Mouse (Mus musculus): ENCODE results near the gene Gm10974.

The Gm10974 gene

GRCm38 (mm10) chr7:66405951-66406721 lies 40.4 kb downstream of the Gm10974 start:
- no peak for DNase-seq (ENCODE audit: low spot score)

GRCm38 (mm10) chr7:66406971-66407370 lies 41.3 kb downstream of the Gm10974 start:
- DNase-seq (ENCODE audit: low spot score) = no peak

GRCm38 (mm10) chr7:66409433-66409832 lies 43.7 kb downstream of the Gm10974 start:
- DNase-seq (ENCODE audit: low spot score) = peak; percentile 35

- no peak for DNase-seq (ENCODE audit: low spot score)
Measured at GRCm38 (mm10) chr7:66413093-66413492, 47.4 kb downstream of the Gm10974 start.

GRCm38 (mm10) chr7:66416829-66417228 lies 51.1 kb downstream of the Gm10974 start:
- no peak for DNase-seq (ENCODE audit: low spot score)

- DNase-seq (ENCODE audit: low spot score) = no peak
Measured at GRCm38 (mm10) chr7:66418981-66419380, 53.3 kb downstream of the Gm10974 start.

- DNase-seq (ENCODE audit: low spot score) = no peak
Measured at GRCm38 (mm10) chr7:66421903-66422302, 56.2 kb downstream of the Gm10974 start.

GRCm38 (mm10) chr7:66427053-66427436 lies 61.3 kb downstream of the Gm10974 start:
- DNase-seq (ENCODE audit: low spot score) = no peak

- DNase-seq (ENCODE audit: low spot score) = no peak
Measured at GRCm38 (mm10) chr7:66427437-66428161, 61.9 kb downstream of the Gm10974 start, which contains the start of gene Aldh1a3. TSS of gene Aldh1a3 (minus strand) at chr7:66427517.

GRCm38 (mm10) chr7:66434453-66434935 lies 68.8 kb downstream of the Gm10974 start:
- peak; percentile 59 for DNase-seq (ENCODE audit: low spot score)
